ENCODE assay signal across 8 mouse cellular contexts in the genomic region with DNA sequence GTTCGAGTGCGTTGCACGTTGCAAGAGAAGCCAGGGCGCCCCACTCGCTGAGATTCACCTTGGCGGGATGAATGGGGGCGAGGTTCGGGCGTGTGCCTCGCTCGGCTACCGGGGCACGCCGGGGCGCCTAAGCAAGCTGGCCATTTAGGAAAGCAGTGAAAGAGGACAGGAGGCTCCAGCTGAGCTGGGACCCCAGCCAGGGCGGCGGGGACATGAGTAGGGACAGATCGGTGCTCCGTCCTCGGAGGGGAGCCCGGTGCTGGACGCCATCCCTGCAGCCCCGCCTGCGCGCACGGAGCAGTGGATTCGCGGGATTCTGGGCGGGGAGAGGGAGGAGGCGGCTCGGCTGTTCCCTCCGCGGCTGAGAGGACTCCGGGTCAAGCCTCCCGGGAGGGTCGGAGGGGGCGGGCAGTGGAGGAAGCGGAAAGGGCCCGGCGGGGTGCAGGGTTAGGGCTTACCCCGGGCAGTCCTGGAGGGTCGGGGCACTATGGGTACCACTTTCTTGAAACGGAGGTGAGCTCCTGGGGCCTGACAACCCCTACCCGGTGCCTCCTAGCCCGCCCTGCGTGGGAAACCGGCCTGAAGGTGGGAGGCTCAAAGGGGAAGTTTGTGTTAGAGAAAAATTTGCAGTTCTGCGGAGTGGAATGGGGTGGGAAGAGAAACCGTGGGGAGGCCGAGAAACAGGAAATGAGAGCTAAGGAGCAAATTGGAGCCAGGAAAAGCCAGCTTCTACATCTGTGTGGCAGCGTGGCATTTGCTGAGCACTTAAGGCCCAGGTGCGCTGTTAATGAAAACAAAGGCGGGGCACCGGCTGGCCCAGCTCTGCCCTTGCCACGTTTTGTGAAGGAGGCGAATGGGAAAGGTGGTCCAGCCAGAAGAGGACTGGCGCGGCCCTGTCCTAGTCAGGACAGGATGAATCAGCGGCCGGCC. TPM values are rescaled to one million over a fixed set of nuclear protein-coding genes. Genes with fewer than 3 reads are reported as not detected.
DNase-seq lines count a peak whose midpoint lies in the region; ATAC-seq and TF ChIP-seq lines count a peak whose summit lies in the region.

No protein-coding gene starts in this region.

- peak; percentile 61 for ATAC-seq in embryonic facial prominence, embryonic 13.5 days (ENCODE audit: insufficient number of reproducible peaks, insufficient read depth, low FRiP score, low TSS enrichment, low read depth)
- ATAC-seq in stomach, embryonic 15.5 days (ENCODE audit: insufficient read depth, low FRiP score, low read depth), result peak; percentile 51

- H3K27me3 ChIP-seq in embryonic facial prominence, embryonic 13.5 days, result no peaks in the 10 kb centered on the region
- H3K27me3 ChIP-seq in liver, adult 2 months (ENCODE audit: control insufficient read depth, insufficient read depth, low read length), result no peaks in the 10 kb centered on the region
- no peaks in the 10 kb centered on the region for H3K27me3 ChIP-seq in myocyte (ENCODE audit: control insufficient read depth, insufficient read depth, insufficient read length)
- no peaks in the 10 kb centered on the region for H3K27me3 ChIP-seq in stomach, embryonic 15.5 days (replicated peaks)

- 0 out of 2 replicates have a peak, but pooled peaks have one; percentile 50 for TF ChIP-seq POLR2A in liver, adult 2 months (IDR thresholded peaks at IDR 0.05; ENCODE audit: extremely low read depth, insufficient read depth, low read length)
- TF ChIP-seq POLR2A in myocyte (IDR thresholded peaks at IDR 0.05; ENCODE audit: insufficient read length, low read depth), result peak; percentile 40

- peak; percentile 57 to 70 for DNase-seq in left cerebral cortex, adult 18-20 months (ENCODE audit: low spot score in 2 of 2)
- no peak for DNase-seq in left cerebral cortex, adult 11 months (ENCODE audit: low spot score)
- DNase-seq in heart, adult 9 months (ENCODE audit: low spot score in 2 of 2), result peak; percentile 86 to 88
- DNase-seq in kidney, adult 9 months, result peak; percentile 87
- peak; percentile 90 for DNase-seq in liver, adult 2 months (ENCODE audit: extremely low read depth, low read depth, low spot score)

- H3K4me3 ChIP-seq in embryonic facial prominence, embryonic 13.5 days, result peak overlapping the region; percentile 68
- peak overlapping the region; percentile 67 for H3K4me3 ChIP-seq in liver, adult 2 months (ENCODE audit: insufficient read depth, low read depth, low read length)
- H3K4me3 ChIP-seq in myocyte, result peak overlapping the region; percentile 84
- H3K4me3 ChIP-seq in stomach, embryonic 15.5 days (replicated peaks), result peak overlapping the region; percentile 60

- H3K4me2 ChIP-seq in embryonic facial prominence, embryonic 13.5 days, result peak overlapping the region; percentile 91
- peak overlapping the region; percentile 87 for H3K4me2 ChIP-seq in myocyte (ENCODE audit: low read depth)
- peak overlapping the region; percentile 84 for H3K4me2 ChIP-seq in stomach, embryonic 15.5 days

- H3K27ac ChIP-seq in embryonic facial prominence, embryonic 13.5 days, result peak overlapping the region; percentile 95
- peak overlapping the region; percentile 95 for H3K27ac ChIP-seq in liver, adult 2 months (replicated peaks; ENCODE audit: insufficient read depth, low read depth, low read length)
- peak overlapping the region; percentile 87 for H3K27ac ChIP-seq in stomach, embryonic 15.5 days

- no peak overlapping the region for H3ac ChIP-seq in myocyte (ENCODE audit: control insufficient read depth, insufficient read length)

- TF ChIP-seq CTCF in liver, adult 2 months (IDR thresholded peaks at IDR 0.05; ENCODE audit: low read depth, low read length), result no peak

- no peaks in the 10 kb centered on the region for H3K36me3 ChIP-seq in embryonic facial prominence, embryonic 13.5 days
- no peaks in the 10 kb centered on the region for H3K36me3 ChIP-seq in liver, adult 2 months (ENCODE audit: control insufficient read depth, insufficient read depth, low read length)
- no peaks in the 10 kb centered on the region for H3K36me3 ChIP-seq in myocyte (ENCODE audit: control insufficient read depth, insufficient read depth)
- H3K36me3 ChIP-seq in stomach, embryonic 15.5 days, result no peaks in the 10 kb centered on the region

- WGBS in embryonic facial prominence, embryonic 13.5 days, result under 1% methylated on average over 60 of the region's 60 CpGs
- under 1% methylated on average over 60 of the region's 60 CpGs for WGBS in liver, adult 2 months
- under 1% methylated on average over 56 of the region's 60 CpGs for WGBS in stomach, embryonic 15.5 days

- H3K9ac ChIP-seq in embryonic facial prominence, embryonic 13.5 days, result peak overlapping the region; percentile 84
- peak overlapping the region; percentile 60 for H3K9ac ChIP-seq in liver, adult 2 months (ENCODE audit: low read depth, low read length)
- peak overlapping the region; percentile 54 for H3K9ac ChIP-seq in stomach, embryonic 15.5 days

- peaks cover under 1% of the 10 kb centered on the region; the same call in 1 of the 2 replicates for H3K79me2 ChIP-seq in liver, adult 2 months (ENCODE audit: control insufficient read depth, insufficient read depth, low read length)
- peaks cover 13% of the 10 kb centered on the region for H3K79me2 ChIP-seq in myocyte (ENCODE audit: control insufficient read depth, insufficient read depth)

- no peaks in the 10 kb centered on the region for H3K9me3 ChIP-seq in embryonic facial prominence, embryonic 13.5 days
- no peaks in the 10 kb centered on the region for H3K9me3 ChIP-seq in stomach, embryonic 15.5 days

- peaks cover 30% of the 10 kb centered on the region for H3K4me1 ChIP-seq in embryonic facial prominence, embryonic 13.5 days
- peaks cover 6% of the 10 kb centered on the region; the same call in 1 of the 2 replicates for H3K4me1 ChIP-seq in liver, adult 2 months (ENCODE audit: control insufficient read depth, insufficient read depth, low read length)
- peaks cover 12% of the 10 kb centered on the region; the same call in 1 of the 2 replicates for H3K4me1 ChIP-seq in stomach, embryonic 15.5 days

TF ChIP-seq in myocyte, 11 proteins besides CTCF, POLR2A, EP300 and RAD21:
- TF ChIP-seq REST (IDR thresholded peaks at IDR 0.05; ENCODE audit: insufficient read depth, insufficient read length) (no peak), SRF (IDR thresholded peaks at IDR 0.05; ENCODE audit: control insufficient read depth, insufficient read length, low read depth) (no peak), MAX (IDR thresholded peaks at IDR 0.05; ENCODE audit: low read depth) (no peak), TCF3 (IDR thresholded peaks at IDR 0.05; ENCODE audit: insufficient read length, low read depth) (no peak), MYOG (IDR thresholded peaks at IDR 0.05; ENCODE audit: control insufficient read depth in 1 of 3, insufficient read depth in 1 of 3, insufficient read length in 2 of 3, low read depth in 2 of 3) (no peak), USF1 (IDR thresholded peaks at IDR 0.05; ENCODE audit: low read depth) (no peak), CEBPB (IDR thresholded peaks at IDR 0.05; ENCODE audit: insufficient read depth, poor library complexity, severe bottlenecking) (no peak), TCF12 (IDR thresholded peaks at IDR 0.05; ENCODE audit: insufficient read depth, poor library complexity, severe bottlenecking) (no peak)

RNA-seq across cellular contexts. Expression of gene Klf12, which starts 1.4 kb away (rescaled TPM):
- 10 to 100 TPM; 52.0 to 56.0 TPM for total RNA-seq in left cerebral cortex, adult 18-20 months (2021)
- polyA plus RNA-seq in embryonic facial prominence, embryonic 13.5 days (2015; fragmentation: Nextera tagmentation; extraction: Ambion mirVana), result 31.1 and 33.0 TPM in 2 replicates
- total RNA-seq in liver, adult 2 months (2014; rRNA removed), result 25.8 and 29.2 TPM in 2 replicates
- polyA plus RNA-seq in liver, adult 2 months (2012; rRNA removed), result 17.9 and 20.7 TPM in 2 replicates
- polyA plus RNA-seq in myocyte (2012; fragmentation: generic; extraction: Trizol), result 1.4 TPM
- polyA plus RNA-seq in stomach, embryonic 15.5 days (2015; fragmentation: Nextera tagmentation; extraction: Ambion mirVana), result 11.1 and 13.2 TPM in 2 replicates
